Mouse (Mus musculus) urinary bladder, postnatal 14 days (tissue): ENCODE data around the gene Hmga2.
A peak's percentile ranks its signal among the peaks of the same experiment; 100 is the strongest.

Source experiments
- DNase-seq: peaks from one replicate; pipeline ENCODE4 v3.0.0; 2021; ENCODE audit warnings: low spot score

The Hmga2 gene

DNA sequence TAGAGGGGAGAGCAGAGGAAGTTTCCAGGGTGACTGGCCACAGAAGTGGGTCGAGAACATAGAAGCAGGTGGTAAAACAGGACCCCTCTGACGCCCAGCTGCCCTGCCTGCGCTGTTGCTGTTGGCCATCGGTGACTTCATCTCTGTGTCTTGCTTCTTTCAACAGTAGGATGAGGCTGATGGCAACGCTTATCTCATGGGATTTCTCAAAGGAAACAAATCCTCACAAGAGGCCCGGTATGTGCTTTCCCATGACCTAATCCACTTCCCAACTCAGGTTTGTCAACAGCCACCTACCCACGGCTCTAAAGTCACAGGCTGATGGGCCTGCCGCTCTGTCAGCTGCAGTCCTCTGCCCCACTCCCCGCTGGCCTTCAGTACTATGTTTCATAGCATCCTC, 52.3 kb downstream of the Hmga2 start:
- DNase-seq, result no peak

DNA sequence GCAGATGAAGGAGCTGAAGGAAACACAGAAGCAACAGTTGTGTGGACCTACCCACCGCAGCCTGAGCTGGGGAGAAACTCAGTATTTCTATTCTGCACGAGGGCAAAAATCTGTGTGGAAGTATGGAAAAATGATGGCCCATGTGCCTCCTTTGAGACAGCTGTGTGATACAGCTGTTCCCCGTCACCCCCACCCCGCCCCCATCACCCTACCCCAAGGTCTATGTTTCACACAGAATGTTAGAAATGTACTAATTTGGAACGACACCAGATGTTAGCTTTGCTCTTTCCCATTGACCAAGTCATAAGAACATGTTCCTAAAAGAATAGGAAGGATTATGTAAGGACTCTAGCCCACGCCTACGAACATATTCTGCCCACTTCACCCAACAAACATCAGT, 53.0 kb downstream of the Hmga2 start:
- DNase-seq, result no peak

DNA sequence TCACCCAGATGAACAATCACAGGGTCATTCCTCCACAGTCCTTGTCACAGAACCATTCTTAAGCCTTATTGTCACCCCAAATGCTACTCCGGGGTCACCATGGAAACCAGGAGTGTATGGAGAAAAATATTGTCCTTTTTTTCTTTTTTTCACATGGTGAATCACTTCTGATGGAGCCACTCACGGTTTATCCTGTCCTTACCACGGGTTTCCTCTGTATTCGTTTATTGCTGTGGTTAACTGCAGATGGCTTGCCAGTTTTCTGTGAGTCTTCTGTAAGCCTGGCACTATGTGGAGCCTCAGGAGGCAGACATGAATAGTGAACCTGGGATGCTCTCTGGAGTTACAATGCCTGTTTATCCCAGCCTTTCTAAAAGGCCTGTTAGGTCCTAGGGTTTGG, 53.4 kb downstream of the Hmga2 start:
- DNase-seq, result no peak

DNA sequence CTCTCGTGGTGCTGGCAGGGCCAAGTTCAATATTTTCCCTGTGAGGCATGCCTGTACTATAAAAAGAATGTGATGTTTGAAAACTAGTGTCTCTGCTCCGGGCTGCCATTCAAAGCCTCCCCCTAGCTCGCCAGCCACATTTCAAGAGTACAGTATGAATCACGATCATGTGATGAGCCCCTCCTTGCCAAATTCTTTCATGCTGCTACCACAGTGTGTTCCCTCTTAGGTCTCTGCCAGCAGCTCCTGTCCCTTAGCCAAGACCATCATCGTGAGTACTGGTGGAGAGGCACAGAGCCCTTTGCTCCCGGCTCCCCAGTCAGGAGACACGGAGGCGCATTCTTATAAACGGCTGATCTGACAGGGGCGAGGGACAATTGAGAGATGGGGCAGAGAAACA, 54.2 kb downstream of the Hmga2 start:
- peak; percentile 77 for DNase-seq

DNA sequence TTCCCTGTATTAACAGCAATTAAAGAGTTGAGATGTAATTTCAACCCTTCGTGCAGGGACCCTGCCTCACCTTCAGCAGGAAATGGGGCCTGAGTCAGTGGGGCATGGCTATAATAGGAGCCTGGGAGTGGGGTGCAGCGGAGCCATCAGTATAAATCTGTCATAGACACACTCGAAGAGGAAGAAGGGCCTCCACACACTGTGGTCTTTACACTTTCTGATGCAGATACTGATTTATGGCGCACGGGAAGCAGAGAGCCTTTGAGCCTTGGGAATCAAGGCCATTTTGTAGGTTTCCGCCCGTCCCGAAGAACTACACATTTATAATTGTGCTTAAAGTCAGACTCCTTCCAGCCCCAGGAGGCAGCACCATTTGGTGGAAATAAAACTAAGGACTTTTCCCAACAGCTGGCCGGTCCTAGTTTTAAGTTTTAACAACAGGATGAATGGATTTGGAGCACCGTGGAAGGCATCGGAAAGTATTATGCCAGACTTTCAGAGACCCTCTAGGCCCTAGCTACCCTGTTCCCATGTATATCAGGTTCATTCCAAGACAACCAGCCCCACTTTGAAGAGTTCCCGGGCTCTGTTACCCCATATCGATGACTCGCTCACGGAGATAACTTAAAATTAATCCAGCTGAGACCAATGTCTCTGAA, 55.2 kb downstream of the Hmga2 start:
- no peak for DNase-seq

DNA sequence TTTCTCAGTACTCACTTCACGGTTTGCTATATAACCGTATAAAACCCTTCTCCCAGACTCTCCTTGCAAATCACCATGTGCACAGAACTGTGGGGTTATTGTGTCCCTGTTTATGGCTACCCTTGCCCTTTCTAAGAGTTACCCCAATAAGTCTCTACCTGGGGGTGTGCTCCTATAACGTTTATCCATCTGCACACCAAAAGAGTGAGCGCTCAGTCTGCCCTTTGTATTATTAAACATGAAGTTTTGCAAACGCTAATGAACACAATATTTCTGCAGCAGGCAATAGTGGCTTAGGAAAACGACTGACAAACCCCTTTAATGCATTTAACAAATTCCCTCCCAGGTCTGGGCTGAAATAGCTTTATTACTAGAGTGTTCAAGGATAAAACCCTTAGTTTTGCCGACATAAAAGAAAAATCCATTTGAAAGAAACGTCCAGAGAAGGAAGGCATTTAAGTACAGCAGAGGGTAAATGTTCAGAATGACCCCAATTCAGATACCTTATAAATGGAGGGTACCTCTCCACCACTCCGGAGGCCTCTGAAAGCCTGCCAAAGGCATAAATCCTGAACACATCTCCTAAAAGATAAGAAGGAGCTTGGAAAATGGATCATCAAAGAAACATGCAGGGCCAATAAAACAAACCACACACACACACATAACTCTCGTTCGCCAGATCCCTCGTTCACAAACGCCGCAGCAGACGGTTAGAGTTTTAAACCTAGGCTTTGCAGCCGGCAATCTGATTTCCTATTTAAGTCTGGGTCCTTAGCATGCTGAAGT, 57.3 kb downstream of the Hmga2 start:
- DNase-seq, result no peak

DNA sequence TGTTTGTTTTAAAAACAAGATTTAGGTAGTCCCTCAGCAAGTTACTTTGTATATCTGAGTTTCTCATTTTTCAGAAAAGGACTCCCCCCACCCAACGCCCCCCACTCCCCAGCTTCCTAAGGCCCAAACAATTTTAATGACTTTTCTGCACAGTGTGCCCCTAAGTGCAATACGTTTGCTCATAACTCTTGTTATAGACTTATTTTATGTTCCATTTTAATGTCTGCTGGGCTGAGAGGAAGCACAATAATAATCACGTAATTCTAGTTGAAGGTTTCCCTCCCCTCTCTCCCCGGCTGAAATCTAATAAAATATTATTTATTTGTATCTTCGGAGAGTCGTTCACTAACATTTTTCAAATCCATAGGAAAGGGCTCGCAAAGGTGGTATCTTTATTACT, 58.1 kb downstream of the Hmga2 start:
- DNase-seq, result no peak

DNA sequence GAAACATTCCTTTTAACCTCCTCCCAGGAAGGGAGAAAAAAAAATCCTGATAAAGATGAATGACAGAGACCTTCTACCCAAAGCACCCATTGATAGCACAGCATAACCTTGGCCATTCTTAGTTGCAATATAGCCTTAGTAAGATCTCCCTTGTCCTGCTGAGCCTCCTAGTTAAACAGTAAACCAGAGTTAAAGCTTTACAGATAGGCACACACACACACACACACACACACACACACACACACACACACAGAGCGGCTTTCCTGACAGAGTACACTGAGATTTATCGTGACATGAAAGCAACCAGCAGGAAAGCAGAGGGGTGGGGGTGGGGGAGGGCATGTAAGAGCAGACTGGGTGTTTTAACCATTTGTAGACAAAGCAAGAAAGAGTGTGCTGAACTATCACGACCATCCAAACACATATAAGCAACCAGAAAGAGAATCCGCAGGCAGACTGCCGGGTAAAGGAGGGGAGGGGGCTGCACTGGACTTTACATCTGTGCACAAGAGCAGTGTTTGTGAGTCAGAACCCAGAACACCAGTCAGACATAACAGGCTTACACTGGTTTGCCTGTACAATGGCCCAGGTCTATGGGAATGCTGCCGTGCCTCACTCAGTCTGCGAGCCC, 58.7 kb downstream of the Hmga2 start:
- DNase-seq, result no peak

DNA sequence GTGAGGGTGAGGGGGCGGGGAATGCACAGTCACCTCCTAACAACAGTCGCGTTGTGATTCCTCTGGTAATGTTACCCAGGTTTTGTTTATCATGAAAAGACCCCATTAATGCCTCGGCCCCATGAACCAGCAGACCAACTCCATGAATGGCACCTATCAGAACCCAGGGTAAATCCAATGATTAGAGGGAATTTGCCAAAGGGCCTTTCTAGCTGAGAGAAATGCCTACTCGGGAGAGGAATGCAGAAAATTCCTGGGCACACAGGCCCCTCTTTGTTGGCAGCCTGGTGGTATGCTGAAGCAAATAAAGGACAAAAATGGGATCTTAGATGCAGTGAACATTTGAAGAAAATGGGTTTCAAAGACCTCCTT, 59.2 kb downstream of the Hmga2 start:
- DNase-seq, result no peak

DNA sequence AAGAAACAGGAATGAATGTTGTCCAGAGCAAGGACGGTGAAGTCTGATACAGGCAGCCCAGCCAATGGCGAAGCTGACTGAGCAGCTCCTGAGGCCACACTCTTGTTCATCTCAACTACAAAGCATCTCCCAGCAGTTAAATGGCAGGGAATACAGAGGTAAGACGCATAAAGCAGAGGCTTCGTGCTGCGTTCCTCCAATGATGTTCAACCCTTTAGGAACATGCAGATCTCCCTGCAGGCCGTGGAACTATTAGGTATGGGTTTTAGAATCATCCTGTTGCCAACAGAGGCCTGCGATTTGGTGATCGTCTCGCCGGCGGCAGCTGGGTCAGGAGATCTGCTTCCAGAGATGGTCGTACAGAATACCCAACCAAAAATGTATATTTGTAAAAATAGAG, 59.6 kb downstream of the Hmga2 start:
- DNase-seq, result no peak

DNA sequence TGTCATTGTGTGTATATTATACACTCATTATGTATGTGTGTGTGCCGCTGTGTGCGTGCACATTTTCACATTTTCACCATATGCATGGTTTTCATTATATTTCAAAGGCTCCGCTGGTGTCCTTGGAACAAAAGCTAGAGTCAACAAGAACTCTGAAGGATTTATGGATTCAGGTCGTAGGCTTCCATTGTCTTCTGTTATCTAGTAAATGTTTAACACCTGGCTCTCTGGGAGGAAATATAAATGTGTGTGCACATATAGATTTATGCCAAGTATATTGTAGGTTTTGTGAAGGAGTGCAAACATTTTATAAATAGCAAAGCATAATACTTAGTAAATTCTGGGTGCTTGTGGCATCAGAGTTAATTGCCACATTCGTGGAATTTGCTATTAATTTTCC, 64.1 kb downstream of the Hmga2 start:
- DNase-seq, result no peak

DNA sequence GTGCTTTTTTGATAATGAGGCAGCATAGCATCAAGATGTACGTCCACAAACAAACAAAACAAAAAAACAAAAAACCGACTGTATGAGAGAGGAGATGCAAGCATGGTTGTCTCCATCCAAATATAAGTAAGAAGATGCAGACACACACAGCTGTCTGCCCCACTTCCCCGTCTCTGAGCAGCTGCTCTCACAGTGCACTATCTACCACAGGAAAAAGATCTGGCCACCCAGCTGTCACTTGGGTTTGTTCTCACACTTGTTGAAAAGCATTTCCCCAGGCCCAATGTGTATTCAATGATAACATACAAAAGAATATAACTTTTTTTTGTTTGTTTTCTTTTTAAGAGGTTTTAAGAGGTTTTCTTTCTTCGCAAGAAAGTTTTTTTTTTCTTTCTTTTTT, 65.3 kb downstream of the Hmga2 start:
- no peak for DNase-seq

DNA sequence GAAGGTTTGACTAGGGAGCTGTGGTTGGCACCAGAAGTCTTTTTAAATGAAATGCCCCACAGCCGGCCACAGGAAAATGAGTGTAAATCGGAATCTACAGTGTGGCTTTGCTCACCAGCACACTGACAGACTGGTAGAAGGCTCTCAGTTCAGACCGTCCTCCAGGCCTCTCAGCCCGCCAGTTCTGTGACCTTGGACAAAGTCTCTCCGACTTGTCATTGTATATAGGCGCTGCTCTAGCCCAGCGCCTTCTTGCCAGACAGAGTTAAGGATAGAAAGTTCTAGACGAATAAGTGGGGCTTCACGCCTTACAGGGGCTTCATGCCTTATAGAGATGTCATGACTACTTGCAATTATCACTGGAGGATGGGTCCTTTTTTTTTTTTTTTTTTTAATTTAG, 67.1 kb downstream of the Hmga2 start:
- DNase-seq, result no peak

DNA sequence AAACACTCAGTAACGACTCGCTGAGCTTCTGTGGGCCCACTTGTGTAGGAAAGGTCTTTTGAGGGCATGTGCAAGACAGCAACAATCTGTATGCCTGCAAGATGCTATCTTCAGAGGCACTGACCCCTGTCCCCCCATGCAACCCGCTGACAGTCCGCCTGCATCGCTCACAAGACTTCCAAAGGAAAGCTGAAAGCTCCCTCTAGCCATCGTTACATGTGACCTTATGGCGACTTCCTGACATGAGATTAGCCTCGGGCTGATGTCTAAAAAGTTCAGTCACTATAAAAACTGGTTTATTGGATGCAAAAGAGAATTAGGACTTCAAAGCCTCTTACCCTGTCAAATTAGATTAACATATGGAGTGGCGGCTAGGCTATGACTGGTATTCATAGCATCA, 69.0 kb downstream of the Hmga2 start:
- no peak for DNase-seq

DNA sequence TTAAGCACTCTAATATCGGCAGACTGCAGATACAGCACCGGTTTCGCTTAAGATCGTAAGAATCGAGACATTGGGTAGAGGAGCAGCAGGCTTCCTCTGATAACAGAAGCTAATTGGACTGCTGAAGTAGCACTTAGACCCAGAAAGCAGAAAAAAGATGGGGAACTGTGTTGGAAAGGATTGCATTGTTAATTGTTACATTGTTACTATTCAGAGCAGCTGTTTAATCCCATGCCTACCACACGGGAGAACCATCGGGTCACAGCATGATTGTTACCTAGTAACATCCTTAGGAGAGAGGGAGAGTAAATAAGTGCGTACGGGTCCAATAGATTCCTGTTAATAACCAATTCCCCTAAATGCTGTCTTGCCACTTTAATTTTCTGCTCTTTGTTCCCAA, 70.2 kb downstream of the Hmga2 start:
- DNase-seq, result no peak

DNA sequence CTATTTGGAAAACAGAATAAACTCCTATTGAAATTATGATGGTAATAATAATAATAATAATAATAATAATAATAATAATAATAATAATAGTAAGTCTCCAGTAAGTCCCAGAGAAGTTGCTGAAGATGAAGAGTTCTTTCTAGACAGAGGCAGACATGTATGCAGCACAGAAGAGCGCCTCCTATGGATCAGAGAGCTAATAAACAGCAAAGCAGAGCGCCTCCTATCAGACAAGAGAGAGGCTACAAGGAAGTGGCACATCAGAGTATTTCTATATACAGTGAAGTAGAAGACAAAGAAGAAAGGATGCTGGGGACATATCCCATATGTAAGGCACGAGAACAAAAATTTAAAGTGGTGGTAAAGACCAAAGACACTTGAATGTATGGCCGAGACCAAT, 70.9 kb downstream of the Hmga2 start:
- no peak for DNase-seq

DNA sequence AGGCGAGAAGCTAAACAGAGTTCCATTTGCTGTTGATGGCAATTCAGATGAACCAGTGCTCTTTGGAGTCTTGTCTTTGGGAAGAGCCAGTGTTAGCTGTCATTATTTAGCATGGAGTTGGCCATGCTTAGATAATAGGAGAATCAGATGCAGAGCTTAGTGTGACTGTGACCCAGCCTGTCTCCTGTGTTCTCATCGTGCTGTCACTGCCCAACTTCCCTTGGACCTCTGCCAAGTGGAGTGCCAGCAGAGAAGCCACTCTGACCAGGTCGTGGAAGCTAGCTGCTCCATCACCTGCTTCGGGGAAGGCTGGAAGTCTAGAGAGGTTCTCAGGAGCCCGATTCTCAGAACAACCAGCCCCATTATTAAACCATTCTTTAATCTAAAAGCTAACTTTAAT, 73.3 kb downstream of the Hmga2 start:
- no peak for DNase-seq

DNA sequence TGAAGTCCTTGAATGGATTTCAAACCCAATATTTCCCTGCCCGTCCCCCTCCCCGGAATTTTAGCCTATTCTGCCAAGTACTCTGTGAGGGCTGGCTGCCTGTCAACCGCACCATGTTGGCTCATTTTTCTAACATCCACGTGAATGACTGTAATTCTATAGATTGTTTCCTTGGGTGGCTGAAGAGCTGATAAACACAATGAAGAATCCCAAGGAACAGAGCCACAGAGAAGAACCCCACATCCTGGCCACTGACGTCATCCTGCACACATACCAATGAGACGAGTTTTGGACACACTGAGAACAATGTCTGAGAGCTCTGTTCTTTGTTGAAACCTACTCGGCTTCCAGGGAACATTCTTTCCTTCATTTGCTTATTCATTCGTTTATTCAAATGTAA, 74.5 kb downstream of the Hmga2 start:
- no peak for DNase-seq

DNA sequence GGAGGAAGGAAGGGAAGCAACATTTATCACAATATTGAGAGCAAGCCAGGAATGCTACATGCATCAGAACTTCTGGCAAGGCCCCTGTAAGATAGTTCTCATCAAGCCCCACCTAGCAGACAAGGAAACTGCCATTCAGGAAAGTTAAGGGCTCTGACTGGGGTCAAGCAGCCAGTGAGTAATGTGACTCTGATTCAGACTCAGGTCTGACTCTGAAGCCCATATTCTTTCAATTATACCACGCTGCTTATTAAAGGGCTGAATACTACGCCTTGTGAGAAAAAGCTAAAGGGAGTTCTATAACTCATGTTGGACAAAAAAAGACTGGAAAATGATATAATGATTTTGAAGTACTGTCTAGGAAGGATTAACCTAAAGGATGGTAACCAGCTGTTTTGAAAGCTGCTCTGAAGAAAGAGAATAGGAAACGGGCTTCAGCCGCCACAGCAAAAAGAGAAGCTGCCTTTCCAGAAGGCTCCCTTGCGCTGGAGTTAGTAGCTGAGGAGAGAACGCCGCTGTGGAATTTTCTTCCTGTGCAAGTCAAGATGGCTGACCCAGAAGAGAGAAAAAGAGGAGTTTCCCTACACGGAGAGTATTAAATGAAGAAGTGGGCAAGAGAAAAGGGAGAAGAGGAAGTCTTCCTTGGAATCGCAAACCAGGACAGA, 76.3 kb downstream of the Hmga2 start:
- DNase-seq, result no peak

DNA sequence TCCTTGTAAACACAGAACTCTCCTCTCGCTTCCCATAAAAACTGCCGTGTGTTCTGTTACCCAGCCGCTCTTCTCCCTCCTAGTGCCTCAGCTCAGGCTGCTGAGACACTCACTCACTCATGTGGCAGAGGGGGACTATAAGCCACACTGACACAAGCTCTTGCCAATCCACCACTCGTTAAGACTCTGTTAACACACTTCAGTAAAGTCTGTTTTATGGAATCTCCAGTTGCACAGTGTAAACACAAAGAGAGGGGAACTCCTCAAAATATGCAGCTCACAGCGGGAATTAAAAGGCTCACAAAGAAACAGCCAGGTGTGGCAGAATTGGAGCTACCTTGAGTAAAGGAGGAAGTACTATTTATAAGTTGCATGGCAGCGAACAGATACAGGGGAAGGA, 77.5 kb downstream of the Hmga2 start:
- DNase-seq, result no peak

DNA sequence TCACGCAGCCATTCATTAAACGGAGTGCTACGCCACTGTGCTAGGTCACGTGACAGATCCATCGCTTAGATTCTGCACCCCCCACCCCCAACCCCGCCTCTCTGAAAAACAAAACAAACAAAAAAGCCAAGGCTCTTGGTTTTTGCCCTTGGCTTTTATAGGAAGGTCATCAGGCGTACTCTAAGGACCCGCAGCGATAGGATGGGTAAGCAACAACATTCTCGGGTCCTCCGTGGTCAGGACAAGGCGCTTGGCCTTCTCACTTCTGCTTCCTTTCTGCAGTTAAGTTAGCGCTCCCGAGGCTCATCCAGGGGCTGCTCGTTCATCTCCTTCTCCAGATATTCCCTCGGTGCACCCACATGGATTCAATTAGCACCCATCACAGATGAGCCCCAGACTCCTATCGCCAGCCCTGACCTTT, 79.0 kb downstream of the Hmga2 start:
- no peak for DNase-seq

DNA sequence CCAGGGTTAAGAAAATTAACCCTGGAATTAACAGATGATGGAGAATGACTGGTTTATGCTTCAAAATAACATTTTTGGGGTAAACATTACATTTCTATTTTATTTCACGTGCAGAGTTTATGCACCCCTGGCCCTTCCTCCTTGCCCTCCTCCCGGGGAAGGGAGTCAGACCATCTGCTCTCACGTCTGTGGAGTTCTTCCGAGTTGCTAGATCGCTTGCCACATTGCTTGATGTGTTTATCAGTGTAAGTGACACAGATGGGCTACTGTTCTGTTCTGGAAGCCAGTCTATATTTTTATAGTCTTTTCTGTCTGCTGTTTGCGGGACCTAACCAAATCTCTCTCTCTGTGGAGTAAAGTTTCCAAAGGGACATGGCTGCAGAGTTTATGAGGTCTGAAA, 80.7 kb downstream of the Hmga2 start:
- no peak for DNase-seq

DNA sequence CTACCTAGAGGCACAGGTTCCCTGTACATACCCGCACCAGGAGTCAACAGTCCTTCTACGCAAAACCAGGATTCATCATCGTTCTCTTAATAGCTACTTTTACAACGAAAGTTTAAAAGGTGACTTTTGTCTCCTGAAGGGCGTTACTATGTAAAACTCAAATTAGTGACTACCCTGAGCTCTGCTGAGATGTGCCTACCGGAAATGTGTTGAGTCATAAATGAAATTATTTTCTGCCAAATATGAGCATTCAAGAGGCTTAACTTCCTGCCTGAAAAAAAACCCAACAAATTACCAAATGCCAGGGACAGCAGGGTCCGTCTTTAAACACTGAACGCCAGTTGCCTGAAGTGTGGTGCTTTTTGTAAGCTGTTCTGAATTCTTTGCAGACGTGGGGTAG, 81.5 kb downstream of the Hmga2 start:
- DNase-seq, result no peak
